Mouse (Mus musculus): ENCODE measurements around the gene Dbt. TPM values are rescaled to one million over a fixed set of nuclear protein-coding genes. Genes with fewer than 3 reads are reported as not detected.

Dbt gene
- polyA plus RNA-seq, 1 experiment from 2014 or later, result 11.1 TPM

- no peaks in the 10 kb centered on the region for H3K4me1 ChIP-seq
- H3K27me3 ChIP-seq (replicated peaks), result no peaks in the 10 kb centered on the region
- peaks cover 96% of the 10 kb centered on the region for H3K36me3 ChIP-seq
- no peaks in the 10 kb centered on the region for H3K9me3 ChIP-seq (replicated peaks)
- WGBS (ENCODE audit: insufficient replicate concordance), result 58% methylated on average over 5 of the region's 5 CpGs
- H3K4me2 ChIP-seq, result no peak overlapping the region
- ATAC-seq, result no peak
- no peak overlapping the region for H3K27ac ChIP-seq
- no peak overlapping the region for H3K4me3 ChIP-seq
- H3K9ac ChIP-seq, result no peak overlapping the region
These were observed 19.2 kb upstream of the Dbt start for GRCm38 (mm10) chr3:116493658-116494057.

GRCm38 (mm10) chr3:116495671-116496070, 17.2 kb upstream of the Dbt start:
- Histone ChIP-seq H3K27me3 (replicated peaks) (no peaks in the 10 kb centered on the region), H3K27ac (no peak overlapping the region), H3K36me3 (peaks cover 96% of the 10 kb centered on the region), H3K9me3 (replicated peaks) (no peaks in the 10 kb centered on the region), H3K4me1 (no peaks in the 10 kb centered on the region), H3K9ac (no peak overlapping the region), H3K4me3 (no peak overlapping the region), H3K4me2 (no peak overlapping the region)
- 65% methylated on average over 1 of the region's 1 CpGs for WGBS (ENCODE audit: insufficient replicate concordance)
- ATAC-seq, result no peak

GRCm38 (mm10) chr3:116507772-116508351, 5.0 kb upstream of the Dbt start, which contains the start of gene Rtca:
Gene Rtca (minus strand): TSS chr3:116508208.
- ATAC-seq, result peak; percentile 94
- H3K27ac ChIP-seq, result peak within 1 kb of the TSS; percentile 76
- H3K4me1 ChIP-seq, result peaks cover 23% of the 10 kb centered on the region
- peaks cover 36% of the 10 kb centered on the region for H3K36me3 ChIP-seq
- H3K9me3 ChIP-seq (replicated peaks), result no peaks in the 10 kb centered on the region
- H3K9ac ChIP-seq, result peak within 1 kb of the TSS; percentile 95
- H3K4me2 ChIP-seq, result peak within 1 kb of the TSS; percentile 94
- under 1% methylated on average over 43 of the region's 44 CpGs for WGBS (ENCODE audit: insufficient replicate concordance)
- H3K27me3 ChIP-seq (replicated peaks), result no peaks in the 10 kb centered on the region
- H3K4me3 ChIP-seq, result peak within 1 kb of the TSS; percentile 97

- 40% methylated on average over 12 of the region's 12 CpGs for WGBS (ENCODE audit: insufficient replicate concordance)
These were observed 543 bp upstream of the Dbt start for GRCm38 (mm10) chr3:116512151-116512903.

GRCm38 (mm10) chr3:116520141-116520761, 7.4 kb downstream of the Dbt start:
- H3K36me3 ChIP-seq, result peaks cover 18% of the 10 kb centered on the region; the same call in 1 of the 2 replicates
- H3K4me3 ChIP-seq, result no peak overlapping the region
- H3K27me3 ChIP-seq (replicated peaks), result no peaks in the 10 kb centered on the region
- WGBS (ENCODE audit: insufficient replicate concordance), result 79% methylated on average over 12 of the region's 12 CpGs
- peaks cover 6% of the 10 kb centered on the region; the same call in 1 of the 2 replicates for H3K4me1 ChIP-seq
- H3K9ac ChIP-seq, result no peak overlapping the region
- ATAC-seq, result no peak
- no peak overlapping the region for H3K4me2 ChIP-seq
- no peak overlapping the region for H3K27ac ChIP-seq
- no peaks in the 10 kb centered on the region for H3K9me3 ChIP-seq (replicated peaks)

More at GRCm38 (mm10) chr3:116512151-116512903, 543 bp upstream of the Dbt start:
- peak; percentile 3; the same call in 1 of the 2 replicates for ATAC-seq
- Histone ChIP-seq H3K4me2 (peak overlapping the region; percentile 76), H3K36me3 (0 out of 2 replicates have a peak, but pooled peaks cover 2% of the 10 kb centered on the region), H3K9ac (no peak overlapping the region), H3K9me3 (replicated peaks) (no peaks in the 10 kb centered on the region), H3K27me3 (replicated peaks) (no peaks in the 10 kb centered on the region), H3K4me1 (peaks cover 25% of the 10 kb centered on the region), H3K27ac (no peak overlapping the region), H3K4me3 (peak overlapping the region; percentile 65)

GRCm38 (mm10) chr3:116529741-116530140, 16.9 kb downstream of the Dbt start:
- no peak overlapping the region for H3K27ac ChIP-seq
- ATAC-seq, result no peak

GRCm38 (mm10) chr3:116530826-116531225, 18.0 kb downstream of the Dbt start:
- 87% methylated on average over 4 of the region's 4 CpGs for WGBS (ENCODE audit: insufficient replicate concordance)
- no peak overlapping the region for H3K9ac ChIP-seq
- H3K36me3 ChIP-seq, result peaks cover 28% of the 10 kb centered on the region
- H3K4me3 ChIP-seq, result no peak overlapping the region
- ATAC-seq, result no peak
- H3K27me3 ChIP-seq (replicated peaks), result no peaks in the 10 kb centered on the region
- no peak overlapping the region for H3K4me2 ChIP-seq
- H3K27ac ChIP-seq, result no peak overlapping the region
- H3K9me3 ChIP-seq (replicated peaks), result no peaks in the 10 kb centered on the region
- H3K4me1 ChIP-seq, result no peaks in the 10 kb centered on the region

More at GRCm38 (mm10) chr3:116529741-116530140, 16.9 kb downstream of the Dbt start:
- H3K36me3 ChIP-seq, result peaks cover 21% of the 10 kb centered on the region
- no peak overlapping the region for H3K4me2 ChIP-seq
- no peaks in the 10 kb centered on the region for H3K27me3 ChIP-seq (replicated peaks)
- no peaks in the 10 kb centered on the region for H3K4me1 ChIP-seq
- no peak overlapping the region for H3K4me3 ChIP-seq
- no peak overlapping the region for H3K9ac ChIP-seq
- H3K9me3 ChIP-seq (replicated peaks), result no peaks in the 10 kb centered on the region
- WGBS (ENCODE audit: insufficient replicate concordance), result 70% methylated on average over 5 of the region's 5 CpGs

- Histone ChIP-seq H3K9ac (no peak overlapping the region), H3K36me3 (peaks cover 58% of the 10 kb centered on the region), H3K27me3 (replicated peaks) (no peaks in the 10 kb centered on the region), H3K27ac (no peak overlapping the region), H3K4me2 (no peak overlapping the region), H3K4me1 (peaks cover 6% of the 10 kb centered on the region; the same call in 1 of the 2 replicates), H3K9me3 (replicated peaks) (no peaks in the 10 kb centered on the region), H3K4me3 (no peak overlapping the region)
- peak; percentile 57; the same call in 1 of the 2 replicates for ATAC-seq
- WGBS (ENCODE audit: insufficient replicate concordance), result 64% methylated on average over 16 of the region's 16 CpGs
These were observed 23.7 kb downstream of the Dbt start for GRCm38 (mm10) chr3:116536428-116537199.

GRCm38 (mm10) chr3:116537200-116537573, 24.3 kb downstream of the Dbt start:
- 71% methylated on average over 6 of the region's 6 CpGs for WGBS (ENCODE audit: insufficient replicate concordance)
- no peak overlapping the region for H3K4me2 ChIP-seq
- no peaks in the 10 kb centered on the region for H3K9me3 ChIP-seq (replicated peaks)
- no peak overlapping the region for H3K4me3 ChIP-seq
- H3K9ac ChIP-seq, result no peak overlapping the region
- H3K4me1 ChIP-seq, result peaks cover 6% of the 10 kb centered on the region; the same call in 1 of the 2 replicates
- H3K27ac ChIP-seq, result no peak overlapping the region
- peaks cover 58% of the 10 kb centered on the region for H3K36me3 ChIP-seq
- peak; percentile 26; the same call in 1 of the 2 replicates for ATAC-seq
- H3K27me3 ChIP-seq (replicated peaks), result no peaks in the 10 kb centered on the region

- Histone ChIP-seq H3K36me3 (peaks cover 49% of the 10 kb centered on the region), H3K9ac (no peak overlapping the region)
These were observed 29.2 kb downstream of the Dbt start for GRCm38 (mm10) chr3:116542070-116542469.

GRCm38 (mm10) chr3:116542532-116542931, 29.7 kb downstream of the Dbt start:
- H3K4me3 ChIP-seq, result no peak overlapping the region
- no peak overlapping the region for H3K4me2 ChIP-seq
- no peaks in the 10 kb centered on the region for H3K9me3 ChIP-seq (replicated peaks)
- no peaks in the 10 kb centered on the region for H3K27me3 ChIP-seq (replicated peaks)
- H3K36me3 ChIP-seq, result peaks cover 49% of the 10 kb centered on the region
- H3K4me1 ChIP-seq, result no peaks in the 10 kb centered on the region
- ATAC-seq, result no peak
- H3K9ac ChIP-seq, result no peak overlapping the region
- 40% methylated on average over 3 of the region's 3 CpGs for WGBS (ENCODE audit: insufficient replicate concordance)
- H3K27ac ChIP-seq, result no peak overlapping the region

More at GRCm38 (mm10) chr3:116542070-116542469, 29.2 kb downstream of the Dbt start:
- no peak overlapping the region for H3K4me2 ChIP-seq
- H3K27me3 ChIP-seq (replicated peaks), result no peaks in the 10 kb centered on the region
- no peak for ATAC-seq
- no peaks in the 10 kb centered on the region for H3K4me1 ChIP-seq
- no peak overlapping the region for H3K27ac ChIP-seq
- no peaks in the 10 kb centered on the region for H3K9me3 ChIP-seq (replicated peaks)
- 54% methylated on average over 2 of the region's 2 CpGs for WGBS (ENCODE audit: insufficient replicate concordance)
- no peak overlapping the region for H3K4me3 ChIP-seq

Measured in liver, embryonic 12.5 days (tissue).